Mouse (Mus musculus): ENCODE data around the gene Slpi.

DNA sequence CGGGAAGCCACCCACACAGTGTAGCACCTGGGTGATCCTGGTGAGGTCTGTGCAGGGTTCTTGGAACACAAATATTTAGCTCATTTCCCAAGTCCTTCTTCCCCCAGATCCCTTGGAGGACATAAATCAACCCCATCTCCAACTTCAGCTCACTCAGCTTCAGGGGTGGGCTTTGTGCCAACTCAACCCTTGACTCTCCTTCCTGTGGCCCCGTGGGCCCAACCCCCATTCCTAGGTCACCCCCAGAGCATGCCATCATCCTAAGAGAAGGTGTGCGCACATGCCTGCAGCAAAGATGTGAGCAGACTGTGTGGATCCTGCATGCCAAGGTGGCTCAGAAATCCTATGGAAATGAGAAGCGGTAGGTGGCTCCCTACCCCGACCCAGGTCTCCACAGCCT, 16.6 kb upstream of the Slpi start:
- no peak for TF ChIP-seq POLR2A (IDR thresholded peaks at IDR 0.05; ENCODE audit: low read depth, low read length)
- no peak for TF ChIP-seq CTCF (IDR thresholded peaks at IDR 0.05; ENCODE audit: extremely low read depth, insufficient read depth, insufficient read length, insufficient replicate concordance)

Data from spleen, adult 2 months (tissue).